Mouse (Mus musculus): ENCODE results near the gene Ccdc105. TPM values are rescaled to one million over a fixed set of nuclear protein-coding genes. Genes with fewer than 3 reads are reported as not detected.

Gene Ccdc105
- polyA plus RNA-seq (2012; rRNA removed): not detected in 2 replicates

GRCm38 (mm10) chr10:78752452-78753191 lies at the start of gene Ccdc105:
TSS of gene Ccdc105 (minus strand) at chr10:78753065.

GRCm38 (mm10) chr10:78779981-78780651 lies 27.3 kb upstream of the Ccdc105 start, which contains the start of gene Slc1a6:
TSS of gene Slc1a6 (plus strand) at chr10:78780496.

GRCm38 (mm10) chr10:78718056-78718455 lies 34.8 kb downstream of the Ccdc105 start, which contains the start of gene Casp14:
TSS of gene Casp14 (minus strand) at chr10:78718294.

Other genes starting within 250 kb of the Ccdc105 start
- gene Olfr1358, start 235.6 kb downstream of the Ccdc105 start, polyA plus RNA-seq (2012; rRNA removed): not detected in 2 replicates
- gene Ilvbl, start 178.7 kb downstream of the Ccdc105 start, polyA plus RNA-seq (2012; rRNA removed): 71.7 and 105 TPM in 2 replicates
- 14.0 and 15.5 TPM in 2 replicates for gene Syde1, start 161.1 kb downstream of the Ccdc105 start, polyA plus RNA-seq (2012; rRNA removed)
- not detected in 2 replicates for gene Olfr1357, start 135.0 kb downstream of the Ccdc105 start, polyA plus RNA-seq (2012; rRNA removed)
- 2.6 and 3.0 TPM in 2 replicates for gene Casp14, start 34.8 kb downstream of the Ccdc105 start, polyA plus RNA-seq (2012; rRNA removed)
- gene Slc1a6, start 27.4 kb upstream of the Ccdc105 start, polyA plus RNA-seq (2012; rRNA removed): 0.54 and 0.69 TPM in 2 replicates
- not detected in 2 replicates for gene Olfr1356, start 99.1 kb upstream of the Ccdc105 start, polyA plus RNA-seq (2012; rRNA removed)
- gene Olfr1355, start 122.5 kb upstream of the Ccdc105 start, polyA plus RNA-seq (2012; rRNA removed): not detected in 2 replicates
- gene Olfr1354, start 160.1 kb upstream of the Ccdc105 start, polyA plus RNA-seq (2012; rRNA removed): not detected in 2 replicates
- gene Olfr8, start 197.6 kb upstream of the Ccdc105 start, polyA plus RNA-seq (2012; rRNA removed): not detected in 2 replicates
- not detected in 2 replicates for gene Olfr1353, start 210.2 kb upstream of the Ccdc105 start, polyA plus RNA-seq (2012; rRNA removed)
- gene Olfr1352, start 228.0 kb upstream of the Ccdc105 start, polyA plus RNA-seq (2012; rRNA removed): not detected in 2 replicates

Measured in colon, adult 2 months (tissue).